Mouse (Mus musculus) liver, postnatal 0 days (tissue): ENCODE data around the gene Bok.

Experiments used
- CTCF ChIP-seq: sonication (generic); IDR thresholded peaks from 2 replicates; pipeline ENCODE4 v1.5.1; 2016; ENCODE audit warnings: antibody characterized with exemption, low read depth
- EP300 ChIP-seq: IDR thresholded peaks from 2 replicates; pipeline ENCODE4 v1.6.1; 2016; ENCODE audit warnings: antibody characterized with exemption, low read depth, mild to moderate bottlenecking

GRCm38 (mm10) chr1:93693943-93694342 lies 8.5 kb downstream of the Bok start:
- no peak for TF ChIP-seq CTCF
- no peak for TF ChIP-seq EP300
